Mouse (Mus musculus) MEL (cell line): ENCODE measurements around the gene Higd1c.

ENCODE experiments used
- EP300 ChIP-seq, 2 experiments: IDR thresholded peaks; 2 replicates each; pipeline ENCODE4 v1.6.1; 2011; ENCODE audit warnings: improper control_type of control experiment in 2 of 2, low read length in 2 of 2, low read depth in 1 of 2, mild to moderate bottlenecking in 1 of 2
- MAX ChIP-seq: IDR thresholded peaks from 2 replicates; pipeline ENCODE4 v1.6.1; 2011; ENCODE audit warnings: low read length, improper control_type of control experiment
- RAD21 ChIP-seq: IDR thresholded peaks from 2 replicates; pipeline ENCODE4 v1.6.1; 2011; ENCODE audit warnings: mild to moderate bottlenecking, low read depth, low read length, improper control_type of control experiment
- TAL1 ChIP-seq: IDR thresholded peaks from 2 replicates; pipeline ENCODE4 v1.6.1; 2012; ENCODE audit warnings: mild to moderate bottlenecking, inconsistent platforms, low read length, moderate library complexity, mixed read lengths
- USF2 ChIP-seq, 2 experiments: IDR thresholded peaks; 2 replicates each; pipeline ENCODE4 v1.6.1; 2011 to 2012; ENCODE audit warnings: improper control_type of control experiment in 2 of 2, low read length in 2 of 2, borderline replicate concordance in 1 of 2, inconsistent platforms in 1 of 2, low read depth in 1 of 2, mild to moderate bottlenecking in 1 of 2; ENCODE audit not compliant: insufficient read depth in 1 of 2

DNA sequence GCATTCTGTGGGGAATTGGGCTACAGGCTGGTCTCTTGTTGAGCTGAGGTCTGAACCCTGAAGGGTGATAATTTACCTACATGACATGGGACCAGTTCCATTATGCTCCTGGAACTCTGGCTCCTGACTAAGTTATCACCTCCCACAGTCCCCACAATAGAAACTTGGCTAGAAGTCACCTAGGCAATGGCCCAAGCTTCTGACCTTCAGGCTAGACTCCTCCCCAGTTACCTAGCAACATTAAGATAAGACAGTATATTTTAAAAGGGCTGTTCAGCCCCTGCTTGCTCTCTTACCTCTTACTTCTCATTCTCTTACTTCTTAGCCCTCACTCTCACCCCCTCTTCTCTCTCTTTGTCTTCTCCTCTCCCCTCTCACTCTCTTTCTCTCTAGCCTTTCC is 18.9 kb upstream of the Higd1c start:
- TF ChIP-seq RAD21: no peak
- no peak for TF ChIP-seq MAX
- TF ChIP-seq EP300 (IDR thresholded peaks at IDR 0.05; ENCODE audit: low read depth in 1 of 2, low read length in 2 of 2): no peak
- TF ChIP-seq TAL1: no peak
- no peak for TF ChIP-seq USF2 (IDR thresholded peaks at IDR 0.05; ENCODE audit: borderline replicate concordance in 1 of 2, insufficient read depth in 1 of 2, low read depth in 1 of 2, low read length in 2 of 2)
